Mouse (Mus musculus) embryo, embryonic 10 days (tissue): Measurements from ENCODE around the gene Myh10.
"Not testable (repeated sequence)": the region's sequence is repeated elsewhere in the genome, so short reads cannot be mapped to it uniquely, and the experiment has no call there.

Experiments used
- DNase-seq: peaks from one replicate; pipeline ENCODE4 v3.0.0-alpha.2; 2015; ENCODE audit warnings: low spot score

Myh10 gene

DNA sequence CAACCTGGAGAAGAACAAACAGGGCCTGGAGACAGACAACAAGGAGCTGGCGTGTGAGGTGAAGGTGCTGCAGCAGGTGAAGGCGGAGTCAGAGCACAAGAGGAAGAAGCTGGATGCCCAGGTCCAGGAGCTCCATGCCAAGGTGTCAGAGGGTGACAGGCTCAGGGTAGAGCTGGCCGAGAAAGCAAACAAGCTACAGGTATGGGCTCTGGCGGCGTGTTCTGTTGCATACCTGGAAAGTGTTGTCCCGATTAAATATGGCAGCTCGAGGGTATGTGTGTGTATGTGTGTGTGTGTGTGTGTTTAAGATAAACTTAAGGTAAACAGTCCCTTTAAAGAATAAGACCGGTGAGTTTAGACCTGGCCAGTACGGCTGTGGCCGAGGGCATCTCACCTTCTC is 106.9 kb downstream of the Myh10 start:
- DNase-seq: no peak

GRCm38 (mm10) chr11:68805148-68805547 is 113.8 kb downstream of the Myh10 start:
- no peak for DNase-seq

- DNase-seq: peak; percentile 81
Observed at GRCm38 (mm10) chr11:68807787-68808186, 116.4 kb downstream of the Myh10 start.

DNA sequence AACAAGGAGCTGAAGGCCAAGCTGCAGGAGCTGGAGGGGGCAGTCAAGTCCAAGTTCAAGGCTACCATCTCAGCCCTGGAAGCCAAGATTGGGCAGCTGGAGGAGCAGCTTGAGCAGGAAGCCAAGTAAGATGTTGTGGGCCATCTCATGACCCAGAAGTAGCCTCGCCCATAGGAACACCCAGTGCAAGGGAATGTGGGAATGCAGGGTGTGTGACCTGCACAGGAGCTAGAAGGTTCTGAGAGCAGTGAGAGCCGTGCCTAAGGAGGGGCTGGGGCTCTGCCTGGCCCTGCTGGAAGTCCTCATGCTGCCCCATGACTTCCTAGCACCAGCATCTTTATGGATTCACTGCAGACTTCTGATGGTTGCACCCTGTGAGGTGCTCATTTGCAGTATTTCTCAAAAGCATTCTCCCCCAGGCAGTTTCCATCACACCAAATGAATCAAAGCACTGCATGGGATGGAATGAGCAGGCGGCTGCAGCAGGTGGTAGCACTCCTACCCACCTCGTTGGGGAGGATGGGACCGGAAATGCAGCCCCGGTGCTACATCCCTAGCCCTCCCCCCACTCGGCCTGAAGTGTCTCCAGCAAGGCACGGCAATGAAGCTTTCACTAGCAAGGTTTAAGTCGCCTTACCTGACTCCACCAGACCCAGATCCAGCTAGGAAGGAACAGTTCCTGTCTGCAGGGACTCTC is 120.7 kb downstream of the Myh10 start:
- DNase-seq: no peak

DNA sequence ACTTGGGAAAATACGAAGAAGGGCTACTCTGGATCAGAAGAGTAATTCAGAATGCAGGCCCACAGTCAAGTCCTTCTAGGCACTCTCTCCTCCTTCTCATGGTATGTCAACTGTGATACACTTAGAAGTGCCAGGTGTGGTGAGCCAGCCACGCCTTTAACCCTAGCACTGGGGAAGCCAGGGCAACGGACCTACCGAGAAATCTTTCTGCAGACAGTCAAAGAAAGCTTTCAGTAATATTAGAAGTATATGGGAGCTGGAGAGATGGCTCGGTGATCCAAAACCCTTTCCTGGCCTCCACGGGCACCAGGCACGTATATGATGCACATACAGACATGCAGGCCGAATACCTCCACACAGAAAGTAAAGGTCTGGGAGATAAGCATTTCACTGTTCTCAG is 127.1 kb downstream of the Myh10 start:
- DNase-seq: no peak

DNA sequence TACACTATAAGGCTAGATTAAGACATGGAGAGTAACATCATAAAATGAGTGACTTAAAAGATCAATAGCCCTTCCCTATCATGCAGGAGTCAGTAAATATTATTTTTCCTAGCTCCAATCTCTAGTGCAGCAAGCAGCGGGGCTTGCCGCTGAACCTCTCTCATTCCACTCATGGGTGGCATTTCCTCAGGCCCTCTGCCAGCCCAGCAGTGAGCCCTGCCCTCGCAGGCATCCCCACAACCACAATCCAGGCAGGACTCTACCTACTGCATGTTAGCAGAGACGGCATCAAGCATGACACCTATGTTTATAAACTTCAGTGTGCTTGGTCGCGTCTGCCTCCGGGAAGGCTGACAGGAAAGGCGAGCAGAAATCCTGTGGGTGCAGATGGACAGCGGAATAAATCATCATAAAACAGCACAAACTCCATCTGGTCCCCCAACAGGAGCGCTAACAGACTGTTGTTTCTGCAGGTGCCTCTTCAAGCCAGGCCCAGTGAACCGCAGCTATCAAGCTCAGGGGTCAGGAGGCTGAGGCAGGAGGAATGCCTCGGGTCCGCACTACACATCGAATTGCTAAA is 128.0 kb downstream of the Myh10 start:
- DNase-seq: no peak

- DNase-seq: no peak
Observed at GRCm38 (mm10) chr11:68822326-68822725, 131.0 kb downstream of the Myh10 start.

GRCm38 (mm10) chr11:68826735-68827134 is 135.4 kb downstream of the Myh10 start:
- DNase-seq: no peak

DNA sequence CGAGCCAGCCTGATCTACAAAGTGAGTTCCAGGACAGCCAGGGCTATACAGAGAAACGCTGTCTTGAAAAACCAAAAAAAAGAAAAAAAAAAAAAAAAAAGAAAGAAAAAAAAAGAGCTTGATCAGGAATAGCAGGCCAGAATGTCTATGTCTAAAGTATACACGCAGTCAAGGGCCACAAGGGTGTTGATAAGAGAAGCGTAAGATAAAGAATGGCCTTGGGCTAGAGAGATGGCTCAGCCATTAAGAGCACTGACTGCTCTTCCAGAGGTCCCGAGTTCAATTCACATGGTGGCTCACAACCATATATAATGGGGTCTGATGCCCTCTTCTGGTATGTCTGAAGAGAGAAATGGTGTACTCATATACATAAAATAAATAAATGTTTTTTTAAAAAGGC is 140.2 kb downstream of the Myh10 start:
- not testable (repeated sequence) for DNase-seq

- DNase-seq: no peak
Observed at GRCm38 (mm10) chr11:68832793-68833192, 141.4 kb downstream of the Myh10 start.

DNA sequence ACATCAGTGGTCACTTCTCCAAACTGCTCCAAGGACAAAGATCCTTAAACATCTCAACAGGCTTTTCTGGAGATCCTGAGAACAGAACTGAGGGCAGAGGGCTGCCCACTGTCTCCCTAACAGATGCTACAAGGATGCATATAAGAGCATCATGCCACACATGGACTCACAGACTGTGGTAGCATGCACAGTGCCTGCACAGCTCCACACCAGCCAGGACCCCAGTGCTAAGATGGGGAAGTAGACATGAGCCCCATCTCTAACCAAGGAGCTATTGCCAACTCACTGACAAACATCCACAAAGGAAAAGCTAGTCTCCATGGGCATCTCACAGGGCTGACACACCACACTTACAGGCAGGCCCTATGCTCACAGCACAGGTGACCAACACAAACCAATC is 142.2 kb downstream of the Myh10 start:
- DNase-seq: no peak

DNA sequence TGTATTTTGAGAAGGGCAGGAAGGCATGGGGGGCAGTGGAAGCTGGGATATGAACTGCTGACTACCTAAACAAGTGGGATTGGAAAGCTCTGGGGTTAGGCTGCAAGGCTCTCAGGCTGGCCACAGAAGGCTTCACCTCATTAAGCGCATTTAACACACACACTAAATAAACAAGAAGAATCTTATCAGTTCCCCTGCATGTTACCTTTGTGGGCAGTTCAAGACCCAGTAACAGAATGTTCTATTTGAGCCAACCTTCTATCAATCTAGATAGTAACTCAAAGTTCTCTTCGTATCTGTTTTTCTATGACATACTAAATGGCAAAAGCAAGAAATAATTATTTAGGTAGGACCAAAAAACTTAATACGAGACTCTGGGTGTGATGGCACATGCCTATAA is 143.7 kb downstream of the Myh10 start:
- DNase-seq: no peak

DNA sequence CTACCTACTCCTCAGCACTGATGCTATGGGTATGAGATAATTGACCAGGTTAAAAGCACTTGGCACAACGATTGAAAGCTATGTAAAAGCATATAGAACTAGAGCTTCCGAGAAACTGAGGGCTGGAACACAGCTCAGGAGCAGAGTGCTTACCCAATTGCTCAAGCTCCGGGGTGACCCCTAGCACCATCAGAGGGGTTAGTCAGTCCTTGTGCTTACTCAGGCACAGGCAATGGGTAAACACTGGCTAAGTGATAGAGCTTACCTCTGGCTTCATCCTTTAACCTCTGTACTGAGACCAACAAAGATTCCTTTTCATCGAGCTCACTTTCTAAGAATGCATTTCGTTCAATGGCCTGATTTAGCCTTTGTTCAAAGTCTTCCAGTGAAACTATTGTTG is 148.2 kb downstream of the Myh10 start:
- no peak for DNase-seq

GRCm38 (mm10) chr11:68850862-68851261 is 159.5 kb downstream of the Myh10 start:
- DNase-seq: no peak

DNA sequence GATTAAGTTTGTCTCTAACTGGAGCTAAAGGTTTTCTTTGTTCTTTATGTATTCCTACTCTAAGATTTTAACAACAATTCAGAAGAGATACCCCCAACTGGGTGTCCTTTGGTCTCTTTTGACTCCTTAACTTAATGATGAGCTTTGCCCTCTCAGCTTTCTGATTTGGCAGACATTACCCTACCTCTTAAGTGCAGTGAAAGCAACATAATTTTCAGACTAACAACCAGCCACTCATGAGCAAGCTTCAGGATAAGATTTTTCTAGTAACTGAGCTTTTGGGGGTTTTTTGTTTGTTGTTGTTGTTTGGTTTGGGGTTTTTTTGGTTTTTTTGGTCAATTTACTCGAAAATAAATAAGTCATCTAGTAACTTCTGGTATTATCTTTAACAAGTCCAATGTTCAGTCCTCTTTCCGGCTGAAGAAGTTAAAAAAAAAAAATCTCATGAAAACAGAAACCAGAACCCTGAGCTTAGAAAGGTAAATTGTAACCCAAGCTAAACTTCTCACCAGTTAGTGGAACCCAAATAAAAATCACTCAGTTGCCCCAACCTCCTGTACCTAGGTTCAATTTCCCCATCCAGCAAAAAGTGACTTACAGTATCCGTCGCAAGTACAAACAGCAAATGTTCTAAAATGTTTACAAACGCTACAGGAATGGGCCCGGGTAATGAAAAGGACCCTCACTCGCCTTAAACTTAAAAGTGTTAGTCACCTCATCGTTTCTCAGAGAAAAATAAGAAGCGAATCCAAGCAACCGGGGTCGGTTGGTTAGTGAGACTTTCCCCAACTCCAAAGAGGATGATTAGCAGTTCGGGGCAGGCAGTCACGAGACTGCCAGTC is 160.5 kb downstream of the Myh10 start:
- DNase-seq: no peak

GRCm38 (mm10) chr11:68852486-68852901 is 161.1 kb downstream of the Myh10 start:
- peak; percentile 56 for DNase-seq

GRCm38 (mm10) chr11:68852932-68853409 is 161.6 kb downstream of the Myh10 start:
- peak; percentile 100 for DNase-seq

- DNase-seq: peak; percentile 11
Observed at GRCm38 (mm10) chr11:68853611-68854401, 162.4 kb downstream of the Myh10 start.

GRCm38 (mm10) chr11:68854621-68855020 is 163.3 kb downstream of the Myh10 start:
- DNase-seq: no peak

DNA sequence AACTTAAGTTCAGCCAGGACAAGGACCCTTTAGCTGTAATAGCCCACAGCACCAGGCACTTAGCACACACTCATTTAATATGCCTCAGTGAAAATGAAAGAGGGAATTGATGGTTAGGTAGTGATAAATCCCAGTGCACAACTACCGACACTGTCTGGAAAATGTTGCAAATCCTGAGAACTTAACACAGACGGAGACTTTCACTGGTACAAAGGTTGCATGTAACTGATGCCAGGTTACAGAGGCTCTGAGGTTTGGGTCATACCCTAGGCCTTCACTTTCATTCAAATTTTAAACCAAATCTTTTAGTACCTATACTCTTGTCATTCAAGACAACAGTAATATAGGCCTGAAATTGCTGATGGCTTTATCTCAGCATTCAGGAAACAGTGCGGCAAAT is 166.0 kb downstream of the Myh10 start:
- DNase-seq: no peak

GRCm38 (mm10) chr11:68859943-68860593 is 168.7 kb downstream of the Myh10 start:
- no peak for DNase-seq

DNA sequence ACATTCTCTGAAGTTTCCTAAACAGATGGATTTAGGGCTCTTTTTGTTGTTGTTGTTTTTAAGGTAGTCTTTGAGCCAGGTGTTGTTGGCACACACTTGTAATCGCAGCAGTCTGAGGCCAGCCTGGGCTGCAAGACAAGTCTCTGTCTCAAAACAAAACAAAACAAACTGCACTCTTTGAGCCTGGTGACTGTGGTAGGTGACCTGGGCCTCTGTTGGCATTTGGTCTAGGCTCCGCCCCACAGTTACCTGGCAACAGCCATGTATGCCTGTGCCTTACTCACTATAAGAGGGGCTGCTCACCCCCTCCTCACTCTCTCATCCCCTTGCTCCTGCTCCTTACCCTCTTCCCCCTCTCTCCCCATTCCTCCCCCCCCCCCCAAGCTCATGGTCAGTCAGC is 170.9 kb downstream of the Myh10 start:
- DNase-seq: no peak
